Mouse (Mus musculus): Measurements from ENCODE around the gene Meis2. TPM values are rescaled to one million over a fixed set of nuclear protein-coding genes. Genes with fewer than 3 reads are reported as not detected.

Gene Meis2
- polyA plus RNA-seq (2012; rRNA removed), result 1.5 and 1.8 TPM in 2 replicates
- 0.69 and 1.0 TPM in 2 replicates for polyA plus RNA-seq (2014; fragmentation: Nextera tagmentation; extraction: Ambion mirVana)

DNA sequence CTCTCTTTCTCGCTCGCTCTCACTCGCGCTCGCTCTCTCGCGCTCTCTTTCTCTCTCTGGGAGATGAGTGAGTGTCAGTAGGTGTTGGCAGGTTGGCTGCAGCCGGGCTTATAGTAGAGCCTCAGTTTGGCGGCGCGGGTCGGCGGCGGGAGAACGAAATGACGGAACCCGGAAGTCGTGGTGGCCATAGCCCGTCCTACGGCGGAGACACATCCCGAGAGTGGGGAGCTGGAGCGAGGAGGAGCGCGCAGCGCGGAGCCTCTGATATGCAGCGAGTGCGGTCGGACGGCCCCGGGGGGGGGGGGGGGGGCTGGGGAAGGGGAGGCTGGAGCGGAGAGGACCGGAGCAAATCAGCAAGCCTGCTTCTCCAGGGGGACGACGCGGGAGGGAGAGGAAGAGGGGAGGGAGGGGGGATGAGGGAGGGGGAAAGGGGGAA, at the start of gene Meis2:
Meis2 (minus strand) TSS at position 270 of the 436 bp plus-strand sequence.
- DNase-seq (ENCODE audit: low read depth in 3 of 3, low spot score in 3 of 3) (no peak), ATAC-seq (ENCODE audit: insufficient read depth) (peak; percentile 66)
- WGBS (ENCODE audit: insufficient replicate concordance), result 0% methylated on average over 36 of the region's 37 CpGs
- Histone ChIP-seq H3K36me3 (replicated peaks; ENCODE audit: control insufficient read depth, insufficient read depth, low read depth) (no peaks in the 10 kb centered on the region), H3K27me3 (ENCODE audit: control insufficient read depth, insufficient read depth, low read length) (peaks cover 90% of the 10 kb centered on the region), H3K4me2 (ENCODE audit: low read depth) (peak within 1 kb of the TSS; percentile 52), H3K27ac (no peak within 1 kb of the TSS), H3K9ac (replicated peaks) (no peak within 1 kb of the TSS), H3K9me3 (ENCODE audit: control insufficient read depth, low read length) (no peaks in the 10 kb centered on the region), H3K4me1 (replicated peaks; ENCODE audit: control insufficient read depth in 2 of 2, insufficient read depth in 2 of 2, low read length in 1 of 2) (no peaks in the 10 kb centered on the region), H3K4me3 (ENCODE audit: insufficient read depth in 1 of 2, low read depth in 2 of 2, low read length in 2 of 2) (peak within 1 kb of the TSS; percentile 46 to 67)
- no peak for TF ChIP-seq EP300 (IDR thresholded peaks at IDR 0.05; ENCODE audit: low read depth)
- no peak for TF ChIP-seq CTCF (IDR thresholded peaks at IDR 0.05; ENCODE audit: low read depth)

DNA sequence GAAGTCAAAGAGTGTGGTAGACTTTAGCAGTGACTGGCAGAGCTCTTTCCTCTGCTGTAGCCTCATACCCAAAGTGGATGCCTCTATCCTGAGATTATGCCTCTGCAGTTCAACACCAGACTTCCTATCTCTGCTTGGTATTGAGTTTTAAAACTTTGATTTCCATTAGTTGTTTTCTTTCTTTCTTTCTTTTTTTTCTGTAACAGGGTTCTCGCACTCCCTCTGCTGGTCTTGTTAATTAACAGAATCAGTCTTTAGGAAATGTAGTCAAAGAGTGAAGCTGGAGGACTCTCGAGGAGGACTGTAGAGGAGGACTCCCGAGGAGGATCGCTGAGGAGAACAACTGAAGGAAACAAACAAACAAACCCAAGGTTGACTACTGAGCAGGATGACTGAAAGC, 40.6 kb upstream of the Meis2 start:
- Histone ChIP-seq H3K4me2 (ENCODE audit: low read depth) (no peak overlapping the region), H3K4me1 (replicated peaks; ENCODE audit: control insufficient read depth in 2 of 2, insufficient read depth in 2 of 2, low read length in 1 of 2) (no peaks in the 10 kb centered on the region), H3K36me3 (replicated peaks; ENCODE audit: control insufficient read depth, insufficient read depth, low read depth) (no peaks in the 10 kb centered on the region), H3K27me3 (ENCODE audit: control insufficient read depth, insufficient read depth, low read length) (no peaks in the 10 kb centered on the region), H3K27ac (no peak overlapping the region), H3K4me3 (ENCODE audit: insufficient read depth in 1 of 2, low read depth in 2 of 2, low read length in 2 of 2) (no peak overlapping the region), H3K9ac (replicated peaks) (no peak overlapping the region), H3K9me3 (ENCODE audit: control insufficient read depth, low read length) (no peaks in the 10 kb centered on the region)
- ATAC-seq (ENCODE audit: insufficient read depth) (no peak), DNase-seq (ENCODE audit: low read depth in 3 of 3, low spot score in 3 of 3) (no peak)
- TF ChIP-seq EP300 (IDR thresholded peaks at IDR 0.05; ENCODE audit: low read depth) (no peak), CTCF (IDR thresholded peaks at IDR 0.05; ENCODE audit: low read depth) (no peak)
- WGBS (ENCODE audit: insufficient replicate concordance), result 48% methylated on average over 4 of the region's 4 CpGs

DNA sequence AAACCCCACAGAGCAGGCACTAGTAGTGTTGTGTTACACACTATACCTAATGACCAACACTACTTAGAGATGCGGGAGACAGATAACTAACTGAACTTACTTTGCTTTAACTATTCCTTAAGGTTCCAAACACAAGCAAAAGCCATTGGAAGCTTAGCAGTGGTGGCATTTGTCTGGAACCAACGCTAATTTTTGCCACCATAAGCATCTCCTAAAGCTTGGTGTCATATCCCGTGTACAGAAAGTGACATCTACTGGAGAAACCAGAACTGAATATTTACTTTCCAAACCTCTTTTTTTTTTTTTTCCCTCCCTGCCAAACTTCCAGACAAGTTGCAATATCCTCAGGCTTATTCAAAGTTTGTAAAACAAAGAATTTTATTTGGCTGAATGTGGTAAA, 39.5 kb upstream of the Meis2 start:
- H3K27me3 ChIP-seq (ENCODE audit: control insufficient read depth, insufficient read depth, low read length), result no peaks in the 10 kb centered on the region
- TF ChIP-seq CTCF (IDR thresholded peaks at IDR 0.05; ENCODE audit: low read depth) (no peak), EP300 (IDR thresholded peaks at IDR 0.05; ENCODE audit: low read depth) (no peak)
- H3K4me3 ChIP-seq (ENCODE audit: insufficient read depth in 1 of 2, low read depth in 2 of 2, low read length in 2 of 2), result no peak overlapping the region
- no peaks in the 10 kb centered on the region for H3K9me3 ChIP-seq (ENCODE audit: control insufficient read depth, low read length)
- no peak overlapping the region for H3K9ac ChIP-seq (replicated peaks)
- H3K4me1 ChIP-seq (replicated peaks; ENCODE audit: control insufficient read depth in 2 of 2, insufficient read depth in 2 of 2, low read length in 1 of 2), result no peaks in the 10 kb centered on the region
- no peak overlapping the region for H3K4me2 ChIP-seq (ENCODE audit: low read depth)
- H3K36me3 ChIP-seq (replicated peaks; ENCODE audit: control insufficient read depth, insufficient read depth, low read depth), result no peaks in the 10 kb centered on the region
- WGBS (ENCODE audit: insufficient replicate concordance), result 48% methylated on average over 3 of the region's 3 CpGs
- no peak for DNase-seq (ENCODE audit: low read depth in 3 of 3, low spot score in 3 of 3)
- no peak overlapping the region for H3K27ac ChIP-seq
- no peak for ATAC-seq (ENCODE audit: insufficient read depth)

DNA sequence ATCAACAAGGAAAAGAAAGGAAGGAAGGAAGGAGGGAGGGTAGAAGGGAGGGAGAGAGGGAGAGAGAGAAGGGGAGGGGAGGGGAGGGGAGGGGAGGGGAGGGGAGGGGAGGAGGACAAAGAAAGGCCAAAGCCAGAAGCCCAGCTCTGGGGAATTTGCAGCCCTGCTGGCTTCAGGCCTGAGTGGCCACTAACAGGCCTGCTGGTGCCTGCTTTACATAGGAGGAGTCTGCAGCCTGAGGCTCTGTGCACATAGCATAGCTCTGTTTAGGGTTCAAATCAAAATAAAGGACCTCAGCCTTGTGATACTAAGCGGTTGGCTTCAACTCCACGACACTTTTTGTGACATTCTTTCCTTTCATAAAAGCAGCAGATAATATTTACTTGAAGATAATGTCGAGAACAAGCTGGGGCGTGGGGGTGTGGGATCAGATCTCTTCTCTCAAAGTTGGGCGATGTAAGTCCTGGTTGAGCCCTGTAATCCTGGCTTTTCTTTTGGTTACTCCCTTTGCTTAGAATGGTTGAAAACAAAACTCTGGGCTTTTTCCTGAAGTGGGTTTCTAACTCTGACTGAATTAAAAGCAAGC, 37.9 kb upstream of the Meis2 start:
- DNase-seq (ENCODE audit: low read depth in 3 of 3, low spot score in 3 of 3) (no peak), ATAC-seq (ENCODE audit: insufficient read depth) (no peak)
- H3K4me2 ChIP-seq (ENCODE audit: low read depth), result no peak overlapping the region
- 48% methylated on average over 5 of the region's 5 CpGs for WGBS (ENCODE audit: insufficient replicate concordance)
- no peak overlapping the region for H3K27ac ChIP-seq
- H3K4me3 ChIP-seq (ENCODE audit: insufficient read depth in 1 of 2, low read depth in 2 of 2, low read length in 2 of 2), result no peak overlapping the region
- no peak overlapping the region for H3K9ac ChIP-seq (replicated peaks)
- no peaks in the 10 kb centered on the region for H3K9me3 ChIP-seq (ENCODE audit: control insufficient read depth, low read length)
- H3K4me1 ChIP-seq (replicated peaks; ENCODE audit: control insufficient read depth in 2 of 2, insufficient read depth in 2 of 2, low read length in 1 of 2), result no peaks in the 10 kb centered on the region
- no peaks in the 10 kb centered on the region for H3K36me3 ChIP-seq (replicated peaks; ENCODE audit: control insufficient read depth, insufficient read depth, low read depth)
- no peak for TF ChIP-seq CTCF (IDR thresholded peaks at IDR 0.05; ENCODE audit: low read depth)
- no peak for TF ChIP-seq EP300 (IDR thresholded peaks at IDR 0.05; ENCODE audit: low read depth)
- no peaks in the 10 kb centered on the region for H3K27me3 ChIP-seq (ENCODE audit: control insufficient read depth, insufficient read depth, low read length)

DNA sequence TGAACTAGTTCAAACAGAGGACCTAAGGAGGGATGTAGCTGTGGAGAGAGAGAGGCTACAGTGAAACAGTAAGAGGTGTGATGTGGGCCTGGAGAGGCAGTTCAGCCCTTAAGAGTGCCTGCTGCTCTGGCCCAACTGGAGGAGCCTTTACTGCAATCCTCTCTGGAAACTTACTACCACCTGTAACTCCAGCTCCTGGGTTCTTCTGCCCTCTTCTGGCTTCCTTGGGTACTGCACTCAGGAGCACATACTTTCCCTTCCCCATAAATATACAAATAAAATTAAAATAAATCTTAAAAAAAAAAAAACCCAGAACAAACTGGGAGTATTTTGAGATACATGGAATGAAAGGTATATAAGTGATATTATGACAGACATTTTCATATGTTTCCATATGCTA, 35.6 kb upstream of the Meis2 start:
- Histone ChIP-seq H3K27ac (no peak overlapping the region), H3K27me3 (ENCODE audit: control insufficient read depth, insufficient read depth, low read length) (no peaks in the 10 kb centered on the region), H3K9me3 (ENCODE audit: control insufficient read depth, low read length) (no peaks in the 10 kb centered on the region), H3K36me3 (replicated peaks; ENCODE audit: control insufficient read depth, insufficient read depth, low read depth) (no peaks in the 10 kb centered on the region), H3K4me2 (ENCODE audit: low read depth) (no peak overlapping the region), H3K9ac (replicated peaks) (no peak overlapping the region), H3K4me1 (replicated peaks; ENCODE audit: control insufficient read depth in 2 of 2, insufficient read depth in 2 of 2, low read length in 1 of 2) (no peaks in the 10 kb centered on the region), H3K4me3 (ENCODE audit: insufficient read depth in 1 of 2, low read depth in 2 of 2, low read length in 2 of 2) (no peak overlapping the region)
- DNase-seq (ENCODE audit: low read depth in 3 of 3, low spot score in 3 of 3) (no peak), ATAC-seq (ENCODE audit: insufficient read depth) (no peak)
- TF ChIP-seq CTCF (IDR thresholded peaks at IDR 0.05; ENCODE audit: low read depth) (peak; percentile 60), EP300 (IDR thresholded peaks at IDR 0.05; ENCODE audit: low read depth) (no peak)

All from liver, embryonic 14.5 days (tissue).